Mouse (Mus musculus): ENCODE data around the gene Sigmar1. TPM values are rescaled to one million over a fixed set of nuclear protein-coding genes. Genes with fewer than 3 reads are reported as not detected.

Sigmar1 gene
- total and polyA plus RNA-seq, 2 experiments from 2014 or later = 28.4 to 39.7 TPM

DNA sequence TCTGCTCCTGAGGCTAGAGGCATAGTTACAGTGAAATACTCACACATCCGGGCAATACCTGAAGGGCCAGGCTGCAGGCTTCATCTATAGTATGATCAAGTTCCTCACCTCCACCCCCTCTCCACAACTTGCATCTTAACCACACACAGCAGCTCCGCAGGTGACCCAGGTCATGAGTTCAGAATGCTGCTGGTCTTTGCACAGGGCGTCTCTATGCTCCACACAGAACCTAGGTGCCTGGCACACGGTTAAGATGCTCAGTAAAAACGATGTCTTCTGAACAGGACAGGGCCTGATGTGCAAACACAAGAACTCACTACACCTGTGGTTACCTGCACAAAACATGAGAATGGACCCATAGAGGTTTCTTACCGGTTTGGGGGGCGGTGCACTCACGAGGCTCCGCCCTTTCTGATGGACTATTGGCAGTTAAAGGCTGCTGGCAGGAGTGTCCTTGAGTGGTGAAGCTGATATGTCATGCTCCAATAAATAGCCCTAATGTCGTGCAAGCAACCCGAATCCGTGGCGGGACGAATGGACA lies 1.1 kb downstream of the Sigmar1 start, which contains the start of gene Galt:
Gene Galt, plus strand, starts transcription at position 432 of the 541 bp plus-strand sequence.
- DNase-seq = no peak
- peak within 1 kb of the TSS; percentile 93 for H3K4me2 ChIP-seq (ENCODE audit: low read depth)
- H3K4me1 ChIP-seq (ENCODE audit: insufficient read depth) = 0 out of 2 replicates have a peak, but pooled peaks cover 4% of the 10 kb centered on the region
- H3K27ac ChIP-seq (ENCODE audit: low read depth, low read length) = peak within 1 kb of the TSS; percentile 82
- H3K27me3 ChIP-seq (ENCODE audit: insufficient read depth, low read length) = no peaks in the 10 kb centered on the region
- H3K9me3 ChIP-seq (ENCODE audit: low read length) = no peaks in the 10 kb centered on the region
- WGBS = 12% methylated on average over 14 of the region's 14 CpGs
- peak; percentile 46 for ATAC-seq
- H3K36me3 ChIP-seq (ENCODE audit: insufficient read depth) = no peaks in the 10 kb centered on the region
- peak within 1 kb of the TSS; percentile 80 for H3K9ac ChIP-seq
- H3K4me3 ChIP-seq (ENCODE audit: low read depth, low read length) = peak within 1 kb of the TSS; percentile 74
- no peak for TF ChIP-seq CTCF (IDR thresholded peaks at IDR 0.05; ENCODE audit: low read depth)

GRCm38 (mm10) chr4:41745021-41745420 lies 10.9 kb downstream of the Sigmar1 start:
- no peak for TF ChIP-seq CTCF (IDR thresholded peaks at IDR 0.05; ENCODE audit: low read depth)
- 83% methylated on average over 1 of the region's 1 CpGs for WGBS
- no peak for DNase-seq

GRCm38 (mm10) chr4:41744131-41744530 lies 11.8 kb downstream of the Sigmar1 start:
- H3K36me3 ChIP-seq (ENCODE audit: insufficient read depth) = no peaks in the 10 kb centered on the region; the same call in 1 of the 2 replicates
- H3K4me2 ChIP-seq (ENCODE audit: low read depth) = no peak overlapping the region
- peaks cover 7% of the 10 kb centered on the region; the same call in 1 of the 2 replicates for H3K4me1 ChIP-seq (ENCODE audit: insufficient read depth)
- no peaks in the 10 kb centered on the region for H3K27me3 ChIP-seq (ENCODE audit: insufficient read depth, low read length)
- H3K9me3 ChIP-seq (ENCODE audit: low read length) = no peaks in the 10 kb centered on the region
- H3K27ac ChIP-seq (ENCODE audit: low read depth, low read length) = no peak overlapping the region
- 69% methylated on average over 2 of the region's 2 CpGs for WGBS
- no peak overlapping the region for H3K4me3 ChIP-seq (ENCODE audit: low read depth, low read length)
- DNase-seq = no peak
- no peak for ATAC-seq
- no peak for TF ChIP-seq CTCF (IDR thresholded peaks at IDR 0.05; ENCODE audit: low read depth)
- H3K9ac ChIP-seq = no peak overlapping the region

More at GRCm38 (mm10) chr4:41745021-41745420, 10.9 kb downstream of the Sigmar1 start:
- Histone ChIP-seq H3K4me1 (ENCODE audit: insufficient read depth) (peaks cover under 1% of the 10 kb centered on the region; the same call in 1 of the 2 replicates), H3K4me3 (ENCODE audit: low read depth, low read length) (no peak overlapping the region), H3K9me3 (ENCODE audit: low read length) (no peaks in the 10 kb centered on the region), H3K27me3 (ENCODE audit: insufficient read depth, low read length) (no peaks in the 10 kb centered on the region), H3K36me3 (ENCODE audit: insufficient read depth) (no peaks in the 10 kb centered on the region), H3K27ac (ENCODE audit: low read depth, low read length) (no peak overlapping the region), H3K4me2 (ENCODE audit: low read depth) (no peak overlapping the region), H3K9ac (no peak overlapping the region)
- no peak for ATAC-seq

DNA sequence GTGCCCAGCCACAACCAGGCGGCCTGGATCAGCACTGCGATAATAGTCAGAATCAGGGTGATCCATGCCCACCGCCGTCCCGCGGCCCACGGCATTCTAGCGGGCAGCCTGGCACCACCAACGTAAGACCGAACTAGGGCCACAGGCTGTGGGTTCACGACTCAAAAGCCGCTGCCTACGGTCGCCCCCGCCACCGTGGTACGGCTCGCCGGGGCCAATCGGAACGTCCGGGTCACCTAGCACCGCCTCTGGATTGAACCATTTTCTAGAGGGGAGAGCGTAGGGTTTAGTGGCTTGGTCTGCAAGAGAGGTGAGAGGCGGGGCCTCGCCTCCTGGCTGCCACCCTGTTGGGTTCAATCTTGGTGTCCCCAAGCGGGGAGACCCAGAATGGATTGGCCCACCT lies 14.8 kb downstream of the Sigmar1 start:
- Histone ChIP-seq H3K9ac (peak overlapping the region; percentile 71), H3K36me3 (ENCODE audit: insufficient read depth) (no peaks in the 10 kb centered on the region; the same call in 1 of the 2 replicates), H3K27me3 (ENCODE audit: insufficient read depth, low read length) (no peaks in the 10 kb centered on the region), H3K4me2 (ENCODE audit: low read depth) (peak overlapping the region; percentile 75), H3K9me3 (ENCODE audit: low read length) (no peaks in the 10 kb centered on the region), H3K27ac (ENCODE audit: low read depth, low read length) (peak overlapping the region; percentile 81), H3K4me1 (ENCODE audit: insufficient read depth) (peaks cover 7% of the 10 kb centered on the region; the same call in 1 of the 2 replicates), H3K4me3 (ENCODE audit: low read depth, low read length) (peak overlapping the region; percentile 70)
- TF ChIP-seq CTCF (IDR thresholded peaks at IDR 0.05; ENCODE audit: low read depth) = no peak
- DNase-seq = peak; percentile 92
- ATAC-seq = peak; percentile 97
- under 1% methylated on average over 27 of the region's 27 CpGs for WGBS

DNA sequence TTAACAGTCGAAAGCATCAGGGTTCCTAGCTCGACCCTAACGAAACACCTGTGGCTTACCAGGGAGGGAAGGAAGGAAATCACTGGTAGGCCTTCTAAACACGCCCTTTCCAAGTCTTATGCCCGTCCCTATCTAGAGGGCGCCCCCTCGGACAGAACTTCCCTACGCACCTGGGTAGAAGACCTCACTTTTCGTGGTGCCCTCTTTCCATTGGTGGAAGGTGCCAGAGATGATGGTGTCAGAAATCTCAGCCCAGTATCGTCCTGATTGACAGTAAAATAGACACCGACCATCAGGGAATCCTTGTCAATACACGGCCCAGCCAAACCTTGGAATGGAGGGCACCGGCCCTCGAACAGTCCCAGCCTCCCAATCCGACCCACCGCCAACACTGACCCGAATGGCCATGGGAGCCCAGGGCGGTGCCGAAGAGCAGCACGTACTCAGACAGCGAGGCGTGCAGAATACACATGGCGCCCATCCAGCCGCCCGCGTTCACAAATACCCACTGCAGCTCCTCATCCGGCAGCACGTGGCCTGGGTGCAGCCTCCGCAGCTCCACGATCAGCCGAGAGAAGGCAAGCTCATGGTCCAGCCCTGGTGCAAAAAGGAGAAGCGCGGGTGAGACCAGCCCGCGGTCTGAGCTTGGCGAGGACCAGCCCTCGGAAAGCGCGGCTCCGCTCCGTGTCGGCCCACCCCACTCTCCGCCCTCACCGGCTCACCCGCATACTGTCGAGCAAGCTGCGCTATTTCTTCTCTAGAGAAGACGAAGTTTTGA lies 15.4 kb downstream of the Sigmar1 start:
- TF ChIP-seq CTCF (IDR thresholded peaks at IDR 0.05; ENCODE audit: low read depth) = peak; percentile 34; the same call in 1 of the 2 replicates
- Histone ChIP-seq H3K4me2 (ENCODE audit: low read depth) (peak overlapping the region; percentile 75), H3K36me3 (ENCODE audit: insufficient read depth) (no peaks in the 10 kb centered on the region; the same call in 1 of the 2 replicates), H3K9me3 (ENCODE audit: low read length) (no peaks in the 10 kb centered on the region), H3K4me1 (ENCODE audit: insufficient read depth) (peaks cover 7% of the 10 kb centered on the region; the same call in 1 of the 2 replicates), H3K27ac (ENCODE audit: low read depth, low read length) (peak overlapping the region; percentile 81), H3K4me3 (ENCODE audit: low read depth, low read length) (peak overlapping the region; percentile 70), H3K9ac (peak overlapping the region; percentile 71), H3K27me3 (ENCODE audit: insufficient read depth, low read length) (no peaks in the 10 kb centered on the region)
- DNase-seq (peak; percentile 75), ATAC-seq (peak; percentile 72)
- 2% methylated on average over 48 of the region's 48 CpGs for WGBS

DNA sequence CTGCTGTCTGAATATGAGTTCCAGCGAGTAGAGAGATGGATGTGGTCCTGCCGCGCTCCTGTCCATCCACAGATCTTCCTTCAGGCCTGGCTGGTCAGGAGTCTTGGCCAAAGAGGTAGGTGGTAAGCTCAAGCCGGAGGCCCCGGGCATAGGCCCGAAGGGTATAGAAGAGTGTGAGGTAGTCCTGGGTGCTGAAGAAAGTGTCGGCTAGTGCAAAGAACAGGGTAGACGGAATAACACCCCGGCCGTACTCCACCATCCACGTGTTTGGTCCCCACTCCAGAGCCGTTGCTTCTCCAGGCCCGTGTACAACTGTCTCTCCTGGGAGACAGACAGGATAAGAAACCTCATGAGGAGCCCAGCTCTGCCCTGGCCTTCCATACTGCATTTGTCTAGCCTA lies 16.7 kb downstream of the Sigmar1 start:
- Histone ChIP-seq H3K4me3 (ENCODE audit: low read depth, low read length) (no peak overlapping the region), H3K4me2 (ENCODE audit: low read depth) (peak overlapping the region; percentile 75), H3K9me3 (ENCODE audit: low read length) (no peaks in the 10 kb centered on the region), H3K27ac (ENCODE audit: low read depth, low read length) (no peak overlapping the region), H3K9ac (no peak overlapping the region), H3K27me3 (ENCODE audit: insufficient read depth, low read length) (no peaks in the 10 kb centered on the region), H3K4me1 (ENCODE audit: insufficient read depth) (peaks cover 7% of the 10 kb centered on the region; the same call in 1 of the 2 replicates), H3K36me3 (ENCODE audit: insufficient read depth) (no peaks in the 10 kb centered on the region; the same call in 1 of the 2 replicates)
- DNase-seq (no peak), ATAC-seq (no peak)
- TF ChIP-seq CTCF (IDR thresholded peaks at IDR 0.05; ENCODE audit: low read depth) = no peak
- 93% methylated on average over 13 of the region's 13 CpGs for WGBS

- WGBS = 61% methylated on average over 1 of the region's 1 CpGs
- H3K36me3 ChIP-seq (ENCODE audit: insufficient read depth) = no peaks in the 10 kb centered on the region; the same call in 1 of the 2 replicates
Measured at GRCm38 (mm10) chr4:41738256-41738603, 17.7 kb downstream of the Sigmar1 start.

More at GRCm38 (mm10) chr4:41738256-41738603, 17.7 kb downstream of the Sigmar1 start:
- Histone ChIP-seq H3K27ac (ENCODE audit: low read depth, low read length) (no peak overlapping the region), H3K4me2 (ENCODE audit: low read depth) (no peak overlapping the region), H3K9me3 (ENCODE audit: low read length) (no peaks in the 10 kb centered on the region), H3K27me3 (ENCODE audit: insufficient read depth, low read length) (no peaks in the 10 kb centered on the region), H3K4me3 (ENCODE audit: low read depth, low read length) (no peak overlapping the region), H3K4me1 (ENCODE audit: insufficient read depth) (peaks cover 7% of the 10 kb centered on the region; the same call in 1 of the 2 replicates), H3K9ac (no peak overlapping the region)
- no peak for DNase-seq
- ATAC-seq = no peak
- TF ChIP-seq CTCF (IDR thresholded peaks at IDR 0.05; ENCODE audit: low read depth) = no peak
